Comparison of ENCODE assay signal across 32 mouse cellular contexts in the genomic region with DNA sequence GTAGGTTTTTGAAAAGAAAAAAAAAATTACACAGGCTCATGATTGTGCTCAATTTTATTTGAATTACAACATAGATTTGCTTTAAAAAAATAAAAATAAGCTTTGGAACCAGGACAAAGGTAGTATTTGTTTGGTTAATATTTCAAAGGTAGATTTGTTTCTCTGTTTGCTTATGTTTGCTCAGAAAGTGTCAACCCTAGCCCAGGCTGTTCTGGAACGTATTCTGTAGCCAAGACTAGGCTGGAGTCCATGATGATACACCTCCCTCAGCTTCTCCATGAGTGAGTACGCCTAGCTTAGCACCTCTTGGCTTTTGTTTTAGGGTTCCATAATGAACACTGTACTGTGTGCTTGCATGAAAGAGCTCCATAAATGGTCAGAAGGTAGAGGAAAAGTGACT.
"Had no signal": no experiment of that assay in that cellular context is flagged by ENCODE, and none has a peak within 500 bp of the region (broad histone marks: within the 10 kb centered on the region; RNA-seq: fewer than 3 reads in every experiment).

No protein-coding gene starts in this region.

- ATAC-seq: liver, embryonic 12.5 days; liver, postnatal 0 days; lung, postnatal 0 days; midbrain, embryonic 13.5 days; midbrain, embryonic 15.5 days; midbrain, embryonic 16.5 days had no signal

- H3K9me3 ChIP-seq: limb, embryonic 10.5 days; limb, embryonic 12.5 days; limb, embryonic 13.5 days; limb, embryonic 15.5 days; liver, embryonic 12.5 days; liver, embryonic 13.5 days; liver, embryonic 15.5 days; lung, embryonic 15.5 days; megakaryocyte, embryonic 14.5 days; midbrain, embryonic 10.5 days; midbrain, embryonic 12.5 days; midbrain, embryonic 13.5 days; midbrain, embryonic 15.5 days; neural tube, embryonic 12.5 days; neural tube, embryonic 13.5 days had no signal

- H3K27ac ChIP-seq: limb, embryonic 10.5 days; limb, embryonic 12.5 days; limb, embryonic 13.5 days; limb, embryonic 15.5 days; liver, embryonic 12.5 days; liver, embryonic 13.5 days; liver, embryonic 14.5 days; liver, embryonic 15.5 days; lung, embryonic 15.5 days; macrophage; midbrain, embryonic 10.5 days; midbrain, embryonic 12.5 days; midbrain, embryonic 13.5 days; midbrain, embryonic 15.5 days; neural tube, embryonic 12.5 days; neural tube, embryonic 13.5 days had no signal

- H3K4me2 ChIP-seq: limb, embryonic 12.5 days; limb, embryonic 13.5 days; limb, embryonic 15.5 days; liver, embryonic 12.5 days; liver, embryonic 13.5 days; liver, embryonic 15.5 days; lung, embryonic 14.5 days; lung, embryonic 15.5 days; midbrain, embryonic 11.5 days; midbrain, embryonic 12.5 days; midbrain, embryonic 13.5 days; midbrain, embryonic 15.5 days; neural tube, embryonic 12.5 days; neural tube, embryonic 13.5 days had no signal

- DNase-seq: left cerebral cortex, postnatal 4 days; liver; liver, embryonic 13.5 days; liver, postnatal 0 days; lung, adult 18-20 months; lung, adult 2 months; lung, embryonic 14.5 days; lung, postnatal 10 days; lung, postnatal 14 days; lung, postnatal 36 days; lung, postnatal 4 days; midbrain, embryonic 14.5 days had no signal

- H3K4me1 ChIP-seq: limb, embryonic 10.5 days; limb, embryonic 12.5 days; limb, embryonic 13.5 days; limb, embryonic 15.5 days; liver, embryonic 12.5 days; liver, embryonic 13.5 days; liver, embryonic 15.5 days; lung, embryonic 15.5 days; megakaryocyte, embryonic 14.5 days; midbrain, embryonic 10.5 days; midbrain, embryonic 12.5 days; midbrain, embryonic 13.5 days; midbrain, embryonic 15.5 days; neural tube, embryonic 12.5 days; neural tube, embryonic 13.5 days had no signal

- H3K9ac ChIP-seq: limb, embryonic 12.5 days; limb, embryonic 13.5 days; limb, embryonic 15.5 days; liver, embryonic 12.5 days; liver, embryonic 13.5 days; liver, embryonic 14.5 days; liver, embryonic 15.5 days; liver, postnatal 0 days; lung, embryonic 14.5 days; lung, embryonic 15.5 days; midbrain, embryonic 12.5 days; midbrain, embryonic 13.5 days; midbrain, embryonic 15.5 days; neural tube, embryonic 12.5 days; neural tube, embryonic 13.5 days had no signal

- H3K4me3 ChIP-seq: limb, embryonic 10.5 days; limb, embryonic 12.5 days; limb, embryonic 13.5 days; limb, embryonic 15.5 days; liver, embryonic 12.5 days; liver, embryonic 13.5 days; liver, embryonic 15.5 days; lung, embryonic 15.5 days; megakaryocyte, embryonic 14.5 days; midbrain, embryonic 10.5 days; midbrain, embryonic 12.5 days; midbrain, embryonic 13.5 days; midbrain, embryonic 15.5 days; myocyte; neural tube, embryonic 12.5 days; neural tube, embryonic 13.5 days had no signal

- H3K27me3 ChIP-seq: limb, embryonic 12.5 days; limb, embryonic 13.5 days; limb, embryonic 15.5 days; lung, embryonic 15.5 days; megakaryocyte, embryonic 14.5 days; midbrain, embryonic 12.5 days; midbrain, embryonic 13.5 days; midbrain, embryonic 15.5 days; neural tube, embryonic 12.5 days; neural tube, embryonic 13.5 days had no signal

- H3K36me3 ChIP-seq: limb, embryonic 10.5 days; limb, embryonic 12.5 days; limb, embryonic 13.5 days; limb, embryonic 15.5 days; liver, embryonic 12.5 days; liver, embryonic 13.5 days; liver, embryonic 15.5 days; lung, embryonic 15.5 days; midbrain, embryonic 10.5 days; midbrain, embryonic 12.5 days; midbrain, embryonic 13.5 days; midbrain, embryonic 15.5 days; neural tube, embryonic 12.5 days; neural tube, embryonic 13.5 days had no signal
